Mouse (Mus musculus): ENCODE data around the gene Ubald2. TPM values are rescaled to one million over a fixed set of nuclear protein-coding genes. Genes with fewer than 3 reads are reported as not detected.

The Ubald2 gene
- total and polyA plus RNA-seq, 3 experiments: 56.8 to 77.7 TPM; not detected in 1

DNA sequence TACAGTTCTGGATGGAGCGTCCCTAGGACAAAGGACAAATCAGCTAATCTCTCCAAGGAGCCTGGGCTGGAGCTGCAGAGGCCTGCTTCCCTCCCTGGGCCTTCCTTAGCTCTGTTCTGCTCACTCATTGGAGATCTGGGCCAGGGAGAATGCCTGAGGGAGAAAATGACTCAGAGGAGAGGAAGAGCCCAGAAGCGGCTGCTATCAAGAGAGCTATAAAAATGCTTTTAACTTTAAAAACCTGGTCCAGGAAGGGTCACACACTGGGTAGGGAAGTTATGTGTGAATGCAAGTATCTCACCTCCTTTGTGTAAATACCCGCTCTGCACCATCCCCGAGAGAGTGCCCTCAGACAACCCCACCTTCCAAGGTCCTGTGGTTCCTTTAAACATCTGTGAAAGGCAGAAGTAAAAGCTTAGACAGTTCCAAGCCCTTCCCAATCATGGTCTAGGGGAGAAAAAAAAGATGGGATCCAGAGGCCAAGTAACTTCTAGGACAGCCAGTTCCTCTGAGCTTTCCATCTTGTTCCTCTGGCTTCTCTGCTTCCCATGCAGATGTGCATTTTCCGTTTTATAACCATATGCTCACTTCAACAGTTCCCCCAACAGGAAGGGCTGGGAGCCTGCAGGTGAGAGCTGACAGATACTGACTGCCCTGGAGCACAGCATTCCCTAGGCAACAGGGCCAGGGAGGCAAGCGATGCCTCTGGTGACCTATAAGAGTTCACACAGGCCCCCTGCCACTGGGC, 17.5 kb upstream of the Ubald2 start:
- TF ChIP-seq ZNF384 (IDR thresholded peaks at IDR 0.05; ENCODE audit: low read depth, low read length): no peak
- TF ChIP-seq MYC (IDR thresholded peaks at IDR 0.05; ENCODE audit: low read depth, low read length): no peak
- no peak for TF ChIP-seq UBTF (IDR thresholded peaks at IDR 0.05; ENCODE audit: borderline replicate concordance, insufficient read depth, low read depth, low read length)
- no peak for TF ChIP-seq MAFK (IDR thresholded peaks at IDR 0.05; ENCODE audit: borderline replicate concordance, low read depth, low read length)
- TF ChIP-seq POLR2AphosphoS2 (IDR thresholded peaks at IDR 0.05; ENCODE audit: low read length): no peak
- TF ChIP-seq NRF1 (IDR thresholded peaks at IDR 0.05; ENCODE audit: insufficient read depth, low read depth, low read length, poor library complexity, severe bottlenecking): no peak
- TF ChIP-seq MAX (IDR thresholded peaks at IDR 0.05; ENCODE audit: low read length): no peak
- no peak for TF ChIP-seq MAZ (IDR thresholded peaks at IDR 0.05; ENCODE audit: low read depth, low read length)
- no peak for TF ChIP-seq RAD21 (IDR thresholded peaks at IDR 0.05; ENCODE audit: low read depth, low read length)
- TF ChIP-seq TCF12 (IDR thresholded peaks at IDR 0.05; ENCODE audit: low read depth, low read length): no peak
- no peak for TF ChIP-seq ZKSCAN1 (IDR thresholded peaks at IDR 0.05; ENCODE audit: low read depth, low read length)
- no peak for TF ChIP-seq MYB (IDR thresholded peaks at IDR 0.05; ENCODE audit: low read depth, low read length)
- TF ChIP-seq EP300 (IDR thresholded peaks at IDR 0.05; ENCODE audit: low read depth in 1 of 2, low read length in 2 of 2): no peak
- no peak for TF ChIP-seq KAT2A (conservative IDR thresholded peaks at IDR 0.05; ENCODE audit: low read depth, low read length)
- no peak for TF ChIP-seq ZMIZ1 (IDR thresholded peaks at IDR 0.05; ENCODE audit: low read depth, low read length)
- no peak for TF ChIP-seq SIN3A (IDR thresholded peaks at IDR 0.05; ENCODE audit: low read length)

DNA sequence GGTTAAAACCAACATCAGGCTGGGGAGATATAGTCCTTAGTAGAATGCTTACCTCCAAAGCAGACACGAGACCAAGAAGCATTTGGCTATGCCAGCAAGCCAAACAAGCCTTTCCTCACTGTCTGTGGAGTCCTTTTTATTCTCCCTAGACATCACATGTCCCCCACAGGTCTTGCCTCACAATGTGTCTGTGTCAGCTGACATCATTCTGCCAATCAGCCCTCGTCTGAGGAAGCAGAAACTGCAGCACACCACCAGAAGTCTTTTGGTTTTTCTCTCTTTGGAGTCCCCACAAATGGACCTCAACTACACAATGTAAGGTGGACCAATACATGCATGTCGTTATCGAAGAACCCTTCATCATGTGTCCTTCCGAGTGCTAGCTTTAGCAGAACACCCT, 16.8 kb upstream of the Ubald2 start:
- Histone ChIP-seq H3K27ac (ENCODE audit: control insufficient read depth, low read depth, low read length) (no peak overlapping the region), H3K79me2 (ENCODE audit: control insufficient read depth, insufficient read depth, low read length, poor library complexity) (peaks cover 4% of the 10 kb centered on the region; the same call in 1 of the 2 replicates), H3K4me1 (ENCODE audit: control insufficient read depth in 1 of 2, insufficient read depth in 2 of 2, low read length in 2 of 2) (peaks cover 2 to 15% of the 10 kb centered on the region in 2 experiments; a peak in 3 of 4 replicates), H3K9ac (ENCODE audit: control insufficient read depth, low read depth, low read length, poor library complexity, severe bottlenecking) (no peak overlapping the region), H3K4me3 (ENCODE audit: control insufficient read depth in 1 of 2, insufficient read depth in 1 of 2, low read depth in 2 of 2, low read length in 2 of 2) (no peak overlapping the region), H3K36me3 (ENCODE audit: control insufficient read depth in 1 of 2, insufficient read depth in 2 of 2, low read length in 2 of 2) (peaks cover 0 to 3% of the 10 kb centered on the region in 2 experiments; a peak in 2 of 4 replicates), H3K27me3 (ENCODE audit: control insufficient read depth in 1 of 2, insufficient read depth in 2 of 2, low read length in 2 of 2) (no peaks in the 10 kb centered on the region), H3K9me3 (replicated peaks; ENCODE audit: insufficient read depth, low read length) (no peaks in the 10 kb centered on the region)
- no peak for DNase-seq (ENCODE audit: low read depth, low spot score)
- TF ChIP-seq USF1 (IDR thresholded peaks at IDR 0.05; ENCODE audit: low read depth, low read length) (peak; percentile 71), NRF1 (IDR thresholded peaks at IDR 0.05; ENCODE audit: insufficient read depth, low read depth, low read length, poor library complexity, severe bottlenecking) (no peak)

More for the DNA sequence above, 17.5 kb upstream of the Ubald2 start:
- Histone ChIP-seq H3K9ac (ENCODE audit: control insufficient read depth, low read depth, low read length, poor library complexity, severe bottlenecking) (no peak overlapping the region), H3K4me1 (ENCODE audit: control insufficient read depth in 1 of 2, insufficient read depth in 2 of 2, low read length in 2 of 2) (peaks cover 2 to 22% of the 10 kb centered on the region in 2 experiments), H3K36me3 (ENCODE audit: control insufficient read depth in 1 of 2, insufficient read depth in 2 of 2, low read length in 2 of 2) (peaks cover 0 to 10% of the 10 kb centered on the region in 2 experiments; a peak in 2 of 4 replicates), H3K27ac (ENCODE audit: control insufficient read depth, low read depth, low read length) (no peak overlapping the region), H3K9me3 (replicated peaks; ENCODE audit: insufficient read depth, low read length) (no peaks in the 10 kb centered on the region), H3K4me3 (ENCODE audit: control insufficient read depth in 1 of 2, insufficient read depth in 1 of 2, low read depth in 2 of 2, low read length in 2 of 2) (no peak overlapping the region), H3K27me3 (ENCODE audit: control insufficient read depth in 1 of 2, insufficient read depth in 2 of 2, low read length in 2 of 2) (no peaks in the 10 kb centered on the region), H3K79me2 (ENCODE audit: control insufficient read depth, insufficient read depth, low read length, poor library complexity) (peaks cover 4% of the 10 kb centered on the region; the same call in 1 of the 2 replicates)
- DNase-seq (ENCODE audit: low read depth, low spot score): no peak
